Mouse (Mus musculus): Measurements from ENCODE around the gene Ppp2r5d.

DNA sequence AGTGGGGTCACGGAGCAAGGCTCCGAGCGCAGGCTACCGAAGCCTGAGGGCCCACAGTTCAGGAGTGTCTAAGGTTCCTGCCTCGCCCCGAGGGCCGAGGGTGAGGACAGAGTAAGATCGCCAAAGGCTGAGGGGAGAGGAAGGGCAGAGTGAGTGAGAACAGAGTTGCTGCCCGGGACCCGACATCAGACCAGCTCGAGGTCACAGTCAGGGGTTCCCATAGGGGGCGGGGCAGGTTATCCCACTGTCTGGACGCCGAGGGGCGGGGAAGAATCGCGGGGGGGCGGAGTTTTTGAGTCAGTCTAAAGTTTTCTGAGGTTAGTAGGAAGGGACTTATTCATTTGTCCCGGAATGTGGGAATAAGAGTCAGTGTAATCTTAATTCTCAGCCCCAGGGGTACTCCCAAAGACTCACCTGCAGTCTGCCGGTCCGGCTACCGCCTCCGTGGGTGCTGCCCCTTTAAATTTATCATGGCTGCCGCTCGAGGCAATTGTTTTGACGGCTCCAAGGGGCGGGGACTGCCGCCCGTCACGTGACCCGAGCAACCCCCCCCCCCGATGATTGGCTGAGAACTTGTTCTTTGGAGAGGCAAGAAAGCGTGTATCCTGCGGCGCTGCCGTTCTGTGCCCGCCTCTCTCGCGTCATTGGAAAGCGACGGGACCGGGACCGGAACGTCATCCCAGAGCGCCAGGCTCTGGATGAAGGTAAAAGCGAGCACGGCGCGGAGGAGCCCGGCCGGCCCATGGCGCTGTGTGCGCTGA is 59.2 kb downstream of the Ppp2r5d start, which contains the start of the genes Klc4 and Mrpl2:
- TF ChIP-seq CTCF (IDR thresholded peaks at IDR 0.05; ENCODE audit: borderline replicate concordance, control insufficient read depth, extremely low read depth, insufficient read depth, low read length, poor library complexity) (no peak), POLR2A (IDR thresholded peaks at IDR 0.05; ENCODE audit: control insufficient read depth, extremely low read depth, insufficient read depth, low read length, poor library complexity) (peak; percentile 83)

All from thymus, adult 2 months (tissue).